Mouse (Mus musculus): ENCODE measurements around the gene Cdkn1b.
A peak's percentile ranks its signal among the peaks of the same experiment; 100 is the strongest.

DNA sequence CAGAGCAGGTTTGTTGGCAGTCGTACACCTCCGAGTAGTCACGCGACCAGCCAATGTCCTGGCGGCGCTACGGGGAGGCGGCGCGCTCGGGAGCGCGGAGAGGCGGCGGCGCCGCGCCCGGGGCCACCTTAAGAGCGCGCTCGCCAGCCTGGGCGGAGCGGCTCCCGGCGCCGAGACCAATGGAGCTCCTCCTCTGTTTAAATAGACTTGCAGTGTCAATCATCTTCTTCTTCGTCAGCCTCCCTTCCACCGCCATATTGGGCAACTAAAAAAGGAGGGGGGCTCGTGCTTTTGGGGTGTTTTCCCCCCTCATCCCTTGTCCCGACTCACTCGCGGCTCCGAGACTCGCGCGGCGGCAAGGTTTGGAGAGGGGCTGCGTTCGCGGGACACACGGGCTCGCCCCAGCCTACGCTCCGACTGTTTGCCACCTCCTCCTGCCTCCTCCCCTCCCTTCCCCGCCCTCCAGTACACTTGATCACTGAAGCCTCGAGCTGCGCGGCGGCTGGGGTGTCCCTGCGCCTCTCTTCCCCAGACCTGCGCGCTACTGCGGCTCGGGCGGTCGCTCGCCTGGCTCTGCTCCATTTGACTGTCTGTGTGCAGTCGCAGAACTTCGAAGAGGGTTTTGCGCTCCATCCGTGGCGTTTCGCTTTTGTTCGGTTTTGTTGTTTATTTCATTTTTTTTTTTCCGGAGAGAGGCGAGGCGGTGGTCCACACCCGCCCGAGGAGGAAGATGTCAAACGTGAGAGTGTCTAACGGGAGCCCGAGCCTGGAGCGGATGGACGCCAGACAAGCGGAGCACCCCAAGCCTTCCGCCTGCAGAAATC, at the start of gene Cdkn1b:
- TF ChIP-seq CTCF (IDR thresholded peaks at IDR 0.05; ENCODE audit: control insufficient read depth, insufficient read depth, low read length) (no peak), POLR2A (IDR thresholded peaks at IDR 0.05; ENCODE audit: borderline replicate concordance, control insufficient read depth, low read depth, low read length) (peak; percentile 98)
